Mouse (Mus musculus) cerebellum, postnatal 10 days (tissue): Measurements from ENCODE around the gene Mad1l1.
A peak's percentile ranks its signal among the peaks of the same experiment; 100 is the strongest.

Source experiments
- DNase-seq, 2 experiments: peaks; one replicate each; pipeline ENCODE4 v3.0.0; 2021; ENCODE audit warnings: mixed read lengths in 2 of 2

The Mad1l1 gene

GRCm38 (mm10) chr5:140174066-140174465 is 147.3 kb downstream of the Mad1l1 start:
- DNase-seq, result no peak

DNA sequence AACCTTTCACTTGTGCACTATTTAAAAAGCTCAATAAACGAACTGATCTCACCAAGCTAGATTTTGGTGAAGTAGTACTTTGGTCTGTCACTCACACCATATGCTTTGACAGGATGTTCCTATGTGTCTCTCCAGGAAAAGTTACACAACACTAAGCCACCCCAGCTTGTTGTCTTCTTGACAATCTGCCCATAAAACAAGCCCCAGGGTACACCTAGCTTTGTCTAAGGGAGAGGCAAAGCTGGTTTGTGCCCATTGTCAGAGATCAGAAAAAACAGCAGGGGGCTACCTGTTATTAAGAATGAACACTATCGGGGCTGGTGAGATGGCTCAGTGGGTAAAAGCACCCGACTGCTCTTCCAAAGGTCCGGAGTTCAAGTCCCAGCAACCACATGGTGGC is 148.2 kb downstream of the Mad1l1 start:
- DNase-seq, result no peak

- no peak for DNase-seq
Measured at GRCm38 (mm10) chr5:140171710-140172109, 149.6 kb downstream of the Mad1l1 start.

DNA sequence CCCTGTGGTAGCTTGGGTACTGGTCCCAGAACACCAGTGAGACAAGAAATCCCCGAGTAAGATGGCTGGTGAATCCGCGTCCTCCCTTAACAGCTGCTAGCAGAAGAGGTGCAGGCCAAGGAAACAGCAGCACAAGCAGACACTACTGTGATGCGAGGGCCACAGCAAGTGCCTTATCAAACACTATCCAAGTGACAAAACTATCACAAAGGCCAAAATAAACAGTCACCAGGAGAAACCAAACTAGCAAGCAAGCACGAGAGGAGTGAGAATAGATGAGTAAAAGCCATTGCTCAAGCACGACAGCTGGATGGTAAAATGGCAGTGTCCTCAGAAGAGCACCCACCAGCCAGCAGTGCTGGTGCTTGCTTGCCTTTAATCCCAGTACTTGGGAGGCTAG is 153.8 kb downstream of the Mad1l1 start:
- no peak for DNase-seq

- peak; percentile 36 to 39 for DNase-seq
Measured at GRCm38 (mm10) chr5:140167080-140167479, 154.3 kb downstream of the Mad1l1 start.

- no peak for DNase-seq
Measured at GRCm38 (mm10) chr5:140163947-140164346, 157.4 kb downstream of the Mad1l1 start.

DNA sequence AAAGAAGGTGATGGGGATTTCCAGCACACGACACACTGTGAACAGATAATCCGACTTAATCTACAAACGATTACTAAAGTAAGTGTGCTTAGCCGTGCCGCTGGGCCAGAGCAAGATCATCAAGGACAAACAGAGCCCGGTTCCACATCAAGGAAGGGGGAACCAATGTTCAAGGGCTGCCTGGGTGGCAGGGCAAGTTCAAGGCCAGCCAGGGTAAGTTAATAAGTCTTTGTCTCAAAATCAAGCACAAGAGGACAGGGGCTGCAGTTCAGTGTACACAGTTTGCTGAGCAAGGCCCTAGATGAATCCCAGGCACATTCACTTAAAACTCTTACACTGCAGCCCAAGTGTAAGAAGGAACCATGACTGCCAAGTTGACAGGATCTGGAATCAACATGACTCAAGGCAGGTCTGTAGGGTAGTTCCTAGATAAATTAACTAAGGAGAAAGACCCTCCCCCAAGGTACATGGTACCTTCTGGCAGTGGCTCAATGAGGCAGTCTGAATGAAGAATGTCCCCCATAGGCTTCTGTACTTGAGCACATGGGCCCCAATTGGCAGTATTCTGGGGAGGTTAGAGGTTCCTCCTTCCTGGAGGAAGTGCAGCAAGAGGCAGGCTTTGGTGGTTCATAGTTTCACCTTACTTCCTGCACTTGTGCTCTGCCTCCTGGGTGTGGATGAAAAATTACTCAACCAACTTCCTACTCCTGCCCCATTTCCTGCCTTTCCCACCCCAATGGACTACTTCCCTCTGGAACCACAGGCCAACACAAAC is 159.1 kb downstream of the Mad1l1 start:
- no peak for DNase-seq

DNA sequence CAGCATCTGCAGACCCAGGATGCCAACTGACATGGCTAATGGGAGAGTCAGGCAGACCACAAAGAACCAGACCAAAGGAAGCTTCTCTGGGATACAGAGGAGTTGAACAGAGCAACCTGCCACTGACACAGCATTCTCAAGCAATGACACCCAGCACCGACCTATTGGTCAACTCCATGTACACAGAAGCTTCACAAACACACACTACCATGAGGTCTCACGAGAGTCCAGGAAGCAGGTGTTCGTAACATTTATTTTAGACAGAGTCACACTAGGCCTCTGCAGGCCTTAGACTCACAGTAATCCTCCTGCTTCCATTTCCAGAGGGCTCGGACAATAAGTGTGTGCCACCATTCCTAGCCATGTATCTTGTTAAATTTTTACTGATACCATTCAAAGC is 162.3 kb downstream of the Mad1l1 start:
- DNase-seq, result no peak

DNA sequence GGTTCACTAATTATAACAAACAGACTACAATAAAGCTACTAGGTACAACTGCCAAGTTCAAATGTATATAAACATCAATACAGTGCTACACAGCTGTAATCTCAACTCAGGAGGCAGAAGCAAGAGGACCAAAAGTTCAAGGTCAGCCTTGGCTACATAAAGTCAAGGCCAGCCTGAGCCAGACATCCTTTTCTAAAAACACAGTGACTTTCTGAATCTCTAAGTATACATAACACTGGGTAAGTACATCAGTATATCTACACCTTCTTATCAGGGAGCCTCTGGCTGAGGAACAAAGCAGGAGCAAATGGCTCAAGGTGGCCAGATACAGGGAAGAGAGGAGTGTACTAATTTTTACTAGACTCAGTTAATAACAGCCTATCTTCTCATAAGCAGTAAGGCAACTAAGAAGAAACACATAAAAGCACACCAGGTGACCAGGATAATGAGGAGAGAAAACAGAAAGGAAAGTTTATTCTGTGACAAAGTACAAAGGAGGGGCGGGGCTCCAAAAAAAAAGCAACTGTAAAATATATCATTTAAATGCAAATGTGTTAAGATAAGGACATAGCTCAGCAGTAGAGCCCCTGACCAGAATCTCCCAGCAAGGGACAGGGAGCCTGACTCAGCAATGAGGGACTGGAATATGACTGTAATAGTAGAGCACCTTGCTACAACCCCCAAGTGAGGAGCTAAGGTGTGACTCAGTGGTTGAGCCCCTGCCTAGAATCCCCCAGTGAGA is 163.3 kb downstream of the Mad1l1 start:
- DNase-seq, result no peak

DNA sequence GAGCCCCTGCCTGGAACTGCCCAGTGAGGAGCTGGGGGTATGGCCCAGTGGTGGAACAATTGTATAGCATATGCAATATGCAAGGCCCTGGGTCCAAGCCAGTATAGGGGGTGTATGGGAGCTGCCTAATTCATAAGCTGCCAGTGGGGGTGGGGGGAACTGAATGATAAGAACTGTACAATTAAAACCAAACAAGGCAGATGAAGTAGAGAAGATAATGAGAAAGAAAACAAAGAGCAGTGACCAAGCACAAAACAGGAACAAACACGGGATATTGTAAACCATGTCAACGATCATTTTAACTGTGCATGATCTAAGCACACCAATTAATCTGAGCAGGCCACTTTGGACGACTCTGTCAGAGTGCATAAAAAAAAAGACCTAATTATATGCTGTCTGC is 167.2 kb downstream of the Mad1l1 start:
- DNase-seq, result no peak

- no peak for DNase-seq
Measured at GRCm38 (mm10) chr5:140151871-140152270, 169.5 kb downstream of the Mad1l1 start.

GRCm38 (mm10) chr5:140151180-140151579 is 170.2 kb downstream of the Mad1l1 start:
- no peak for DNase-seq

DNA sequence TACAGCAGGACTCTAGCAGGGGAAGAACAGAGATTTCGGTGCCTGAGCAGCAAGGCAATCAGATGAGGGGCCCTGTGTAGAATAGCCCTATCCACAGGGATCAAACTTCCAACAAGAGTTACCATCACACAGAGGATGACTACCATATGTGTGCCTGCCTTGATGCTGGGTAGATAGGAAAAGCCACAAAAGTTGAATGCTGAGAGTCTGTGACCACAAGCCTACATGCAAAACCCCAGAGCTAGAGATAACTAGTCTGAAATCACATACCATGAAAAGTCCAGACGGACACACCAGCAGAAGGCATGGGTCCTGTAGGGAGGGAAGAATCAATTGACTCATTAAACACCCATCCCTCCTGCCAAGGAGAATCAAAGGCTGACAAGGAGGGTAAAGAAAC is 170.7 kb downstream of the Mad1l1 start:
- DNase-seq, result no peak

GRCm38 (mm10) chr5:140150136-140150535 is 171.2 kb downstream of the Mad1l1 start:
- DNase-seq, result no peak

DNA sequence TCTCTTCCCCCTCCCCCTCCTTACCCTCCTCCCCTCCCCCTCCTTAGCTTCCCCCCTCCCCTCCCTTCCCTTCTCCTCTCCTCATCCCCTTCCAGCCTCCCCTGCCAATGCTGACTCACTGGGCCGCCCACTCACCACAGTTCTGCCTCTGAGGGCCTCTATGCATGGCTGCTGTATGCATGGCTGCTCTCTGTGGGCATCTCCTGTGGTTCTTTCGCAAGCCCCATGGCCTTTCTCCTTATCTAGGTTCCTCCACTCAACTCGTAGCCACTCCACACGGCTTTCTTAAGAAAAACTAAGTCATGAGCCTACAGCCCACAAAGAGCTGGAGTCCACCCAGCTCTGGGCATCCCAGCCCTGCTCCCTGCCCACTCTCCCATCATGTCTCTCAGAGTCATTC is 172.1 kb downstream of the Mad1l1 start:
- no peak for DNase-seq

GRCm38 (mm10) chr5:140143541-140143940 is 177.8 kb downstream of the Mad1l1 start:
- DNase-seq, result no peak

GRCm38 (mm10) chr5:140141336-140141735 is 180.0 kb downstream of the Mad1l1 start:
- DNase-seq, result no peak

- DNase-seq, result peak; percentile 87
Measured at GRCm38 (mm10) chr5:140140214-140140613, 181.1 kb downstream of the Mad1l1 start.

DNA sequence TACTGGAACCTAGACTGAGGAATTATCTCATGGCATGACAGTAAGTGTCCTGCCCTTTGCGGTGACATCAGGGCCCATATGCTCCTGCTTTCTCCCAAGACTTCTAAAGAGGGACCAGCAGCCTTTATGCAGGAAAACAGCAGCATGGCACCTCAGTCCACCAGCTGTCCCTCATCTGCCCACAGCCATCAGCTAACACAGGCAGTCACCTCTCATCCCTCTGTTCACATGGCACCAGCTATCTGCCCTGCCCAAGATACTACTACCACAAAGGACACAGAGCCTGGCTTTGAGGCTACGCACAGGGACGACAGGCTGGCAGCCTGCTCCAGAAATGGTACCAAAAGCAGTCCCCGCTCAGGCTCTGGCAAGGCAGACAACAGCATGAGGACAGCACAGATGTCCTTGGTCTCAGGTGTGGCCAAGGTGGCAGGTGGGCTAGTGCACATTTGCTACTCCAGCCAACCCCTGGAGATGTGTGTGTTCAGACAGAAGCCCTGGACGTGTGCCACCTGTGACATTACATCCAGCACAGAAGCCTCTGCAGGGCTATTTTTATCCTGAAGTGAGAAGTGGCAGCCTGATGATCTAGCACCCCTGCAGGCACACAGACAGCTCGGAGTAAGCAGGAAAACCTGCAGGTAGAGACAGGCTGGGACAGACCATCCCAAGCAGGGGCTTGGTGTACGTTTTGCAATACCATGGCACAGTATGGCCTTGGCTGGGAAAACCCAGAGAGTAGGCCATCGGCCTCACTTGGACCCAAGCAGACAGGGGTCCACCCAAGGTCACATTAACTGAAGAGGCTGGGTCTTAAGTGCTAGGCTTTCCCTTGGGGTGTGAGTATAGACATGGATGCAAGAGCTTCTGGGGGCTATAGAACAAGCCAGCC is 185.4 kb downstream of the Mad1l1 start:
- peak; percentile 87 to 90 for DNase-seq

GRCm38 (mm10) chr5:140134021-140134420 is 187.3 kb downstream of the Mad1l1 start:
- DNase-seq, result no peak

DNA sequence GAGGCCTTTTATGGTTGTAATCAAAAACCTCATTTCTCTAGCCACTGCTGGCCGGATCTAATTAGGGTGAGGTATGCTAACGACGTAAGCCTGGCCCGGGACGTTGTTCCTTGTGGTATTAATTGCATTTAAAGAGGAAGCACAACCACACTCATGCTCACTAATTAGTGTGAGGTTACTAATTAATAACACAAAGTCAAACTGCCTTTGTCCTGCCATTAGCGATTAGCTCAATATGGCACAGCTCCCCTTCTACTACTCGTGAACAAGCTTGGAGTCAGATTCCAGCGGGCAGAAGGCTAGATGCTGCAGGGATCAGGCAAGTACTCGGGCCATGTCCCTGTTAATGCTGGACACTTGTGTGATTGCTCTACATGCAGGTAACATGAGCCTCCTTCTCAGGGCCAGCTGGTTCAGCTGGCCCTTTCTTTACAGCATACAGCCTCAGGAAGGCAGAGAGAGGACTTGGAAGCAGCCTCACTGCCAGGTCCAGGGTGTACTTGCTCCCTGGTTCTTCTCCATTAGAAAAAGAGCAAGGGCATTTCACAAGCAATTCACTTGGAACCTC is 192.9 kb downstream of the Mad1l1 start:
- DNase-seq, result no peak

- DNase-seq, result no peak
Measured at GRCm38 (mm10) chr5:140127981-140128380, 193.4 kb downstream of the Mad1l1 start.

DNA sequence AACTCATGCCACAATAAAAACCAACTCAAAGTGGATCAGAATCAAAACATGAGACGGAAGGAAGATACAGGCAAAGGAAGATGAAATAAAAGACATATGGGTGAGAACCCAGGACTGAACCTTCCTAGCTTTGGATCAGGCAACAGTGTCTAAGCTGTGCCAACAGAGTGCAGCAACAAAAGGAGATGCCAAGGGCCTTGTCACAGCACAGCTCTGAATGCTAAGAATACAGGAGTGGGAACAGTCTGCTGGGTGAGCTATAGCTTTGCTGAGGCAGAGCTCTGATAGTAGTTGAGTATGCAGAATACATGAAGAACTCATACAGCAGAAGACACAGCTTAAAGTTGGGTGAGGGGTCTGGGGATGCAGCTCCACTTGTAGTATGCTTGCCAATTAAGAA is 196.7 kb downstream of the Mad1l1 start:
- DNase-seq, result no peak
